Mouse (Mus musculus) ZHBTc4 (cell line): ENCODE measurements at regions not wholly inside any gene's neighbourhood (a gene's known extent, or its start where the extent isn't known, plus 50 kb on each side); places are given as distances from the start of the nearest gene placed in this dataset.
A peak's percentile ranks its signal among the peaks of the same experiment; 100 is the strongest.

ENCODE experiments used
- DNase-seq: peaks from one replicate; pipeline ENCODE4 v3.0.0-alpha.2; 2011; ENCODE audit warnings: low read depth, low spot score

DNA sequence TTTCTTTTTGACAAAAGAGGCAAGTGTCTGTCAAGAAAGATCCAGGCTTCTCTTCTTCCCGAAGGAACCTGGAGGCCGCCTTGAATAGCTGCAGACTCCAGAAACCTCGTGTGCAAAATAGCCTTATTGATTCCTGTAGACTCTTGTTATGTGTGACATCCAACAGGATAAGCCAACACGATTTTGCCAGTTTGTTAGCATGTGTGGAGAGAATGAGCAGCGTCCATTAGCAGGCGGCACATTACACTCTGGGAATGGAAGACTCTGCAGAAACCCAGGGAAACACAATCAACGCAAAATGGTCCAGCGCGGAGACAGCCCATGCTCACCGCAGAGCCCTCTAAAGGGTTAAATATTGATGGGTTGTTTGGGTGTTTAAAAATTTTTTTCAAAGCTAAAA is 1014.9 kb downstream of the Adgrl2 start:
- no peak for DNase-seq

DNA sequence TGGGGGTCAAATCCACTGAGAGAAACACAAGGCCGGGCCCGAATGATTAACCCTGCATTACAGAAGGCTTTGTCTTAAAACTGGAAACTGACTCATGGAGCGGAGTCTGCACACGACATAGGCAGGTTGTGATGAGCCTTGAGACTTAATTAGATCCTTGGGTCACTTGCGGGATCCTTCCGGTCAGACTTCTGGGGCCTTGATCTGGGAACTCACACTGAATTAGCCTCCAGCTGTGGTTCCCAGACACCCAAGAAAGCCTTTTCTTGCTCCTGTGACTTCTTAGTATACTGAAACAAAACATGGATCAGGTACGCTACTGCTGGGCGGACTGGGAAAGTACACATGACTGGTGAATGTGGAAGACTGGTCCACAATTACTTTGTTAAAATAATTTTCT is 1015.8 kb downstream of the Adgrl2 start:
- DNase-seq: no peak

DNA sequence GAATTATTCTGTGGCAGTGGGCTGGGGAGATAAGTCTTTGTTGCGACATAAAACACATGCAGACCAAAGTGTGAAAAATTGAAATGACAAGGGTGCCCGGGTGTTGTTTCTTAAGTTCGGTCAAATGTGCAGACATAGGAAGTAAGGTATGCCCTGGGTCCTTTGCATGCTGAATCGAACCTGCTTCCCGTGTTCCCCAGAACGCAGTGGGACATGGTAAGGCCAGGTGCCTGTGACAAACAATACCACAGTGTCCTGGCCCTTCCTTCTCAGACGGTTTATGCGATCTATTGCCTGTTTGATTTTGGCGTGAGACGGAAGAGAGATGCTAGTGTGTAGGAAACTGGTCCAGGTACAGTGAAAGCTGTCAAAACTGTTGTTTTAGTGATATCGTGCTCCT is 1022.1 kb downstream of the Adgrl2 start:
- no peak for DNase-seq

DNA sequence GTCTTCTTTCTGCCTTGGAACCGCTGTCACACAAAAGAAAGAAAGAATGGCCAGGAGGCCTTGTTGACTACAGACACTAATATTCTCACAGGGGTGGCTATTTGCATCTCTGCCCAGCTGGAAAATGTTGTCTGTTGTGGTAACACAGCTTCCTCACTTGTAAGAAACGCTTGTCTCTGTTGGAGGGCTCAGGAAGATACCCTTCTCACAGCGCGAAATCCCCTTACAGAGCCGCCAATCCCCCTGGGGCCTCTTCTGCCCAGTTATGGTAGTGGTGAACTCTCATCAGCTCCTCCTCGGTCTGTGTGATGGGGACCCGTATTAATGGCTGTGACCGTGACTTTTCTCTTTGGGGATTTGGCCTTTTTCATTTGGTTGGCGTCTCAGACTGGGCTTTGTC is 1022.5 kb downstream of the Adgrl2 start:
- DNase-seq: no peak

DNA sequence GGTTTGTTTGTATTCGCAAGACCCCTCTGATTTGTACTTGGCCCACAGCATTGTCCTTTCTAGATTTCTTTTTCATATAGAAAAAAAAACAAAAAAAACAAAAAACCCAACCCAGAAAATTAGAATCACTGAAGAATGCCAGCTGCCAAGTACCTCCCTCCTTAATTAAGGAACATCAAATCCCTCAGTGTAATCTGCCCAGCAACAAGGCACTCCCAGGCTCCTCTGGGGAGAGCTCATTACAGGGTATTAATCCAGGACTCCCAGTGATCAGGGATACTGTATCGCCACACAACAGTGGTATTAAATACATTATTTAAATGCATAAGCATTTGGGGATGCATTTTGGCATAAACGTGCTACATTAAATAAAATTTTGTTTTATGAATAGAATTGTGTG is 1023.1 kb downstream of the Adgrl2 start:
- no peak for DNase-seq

DNA sequence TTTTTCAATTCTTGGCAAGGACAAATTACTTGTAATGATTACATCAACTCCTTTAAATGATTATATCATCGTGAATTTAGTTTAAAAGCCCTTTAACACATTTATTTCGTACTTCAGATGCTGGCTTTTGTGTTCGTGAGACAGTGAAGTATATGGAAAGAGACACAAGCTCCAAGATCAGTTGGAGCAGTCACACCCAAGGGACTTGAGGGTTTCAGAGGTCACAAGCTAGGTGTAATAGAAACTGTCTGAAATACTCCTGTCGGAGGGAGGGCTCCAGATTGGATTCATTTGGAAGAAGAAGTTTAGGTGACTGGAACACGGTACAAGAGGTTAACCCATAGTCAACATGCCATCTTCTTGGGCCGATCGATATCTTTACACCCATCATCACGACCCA is 1023.5 kb downstream of the Adgrl2 start:
- DNase-seq: no peak

DNA sequence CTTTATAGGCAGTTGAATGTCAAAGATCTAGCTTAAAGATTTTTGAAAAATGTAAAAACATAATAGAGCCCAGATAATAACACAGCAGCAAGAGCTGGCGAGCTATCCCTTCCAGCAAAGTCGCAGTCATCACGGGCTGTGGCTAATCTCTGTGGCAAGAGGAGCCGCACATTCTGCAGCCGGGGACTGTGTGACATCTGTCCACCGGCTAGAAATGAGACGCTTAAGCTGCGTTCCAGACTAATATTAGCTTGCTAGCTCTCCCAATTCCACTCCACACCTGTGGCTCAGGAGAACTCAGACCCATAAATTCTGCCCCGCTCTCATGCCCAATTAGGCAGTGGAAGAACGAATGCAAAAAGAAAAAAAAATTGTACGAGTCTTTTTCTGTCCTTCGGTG is 1024.0 kb downstream of the Adgrl2 start:
- DNase-seq: no peak

DNA sequence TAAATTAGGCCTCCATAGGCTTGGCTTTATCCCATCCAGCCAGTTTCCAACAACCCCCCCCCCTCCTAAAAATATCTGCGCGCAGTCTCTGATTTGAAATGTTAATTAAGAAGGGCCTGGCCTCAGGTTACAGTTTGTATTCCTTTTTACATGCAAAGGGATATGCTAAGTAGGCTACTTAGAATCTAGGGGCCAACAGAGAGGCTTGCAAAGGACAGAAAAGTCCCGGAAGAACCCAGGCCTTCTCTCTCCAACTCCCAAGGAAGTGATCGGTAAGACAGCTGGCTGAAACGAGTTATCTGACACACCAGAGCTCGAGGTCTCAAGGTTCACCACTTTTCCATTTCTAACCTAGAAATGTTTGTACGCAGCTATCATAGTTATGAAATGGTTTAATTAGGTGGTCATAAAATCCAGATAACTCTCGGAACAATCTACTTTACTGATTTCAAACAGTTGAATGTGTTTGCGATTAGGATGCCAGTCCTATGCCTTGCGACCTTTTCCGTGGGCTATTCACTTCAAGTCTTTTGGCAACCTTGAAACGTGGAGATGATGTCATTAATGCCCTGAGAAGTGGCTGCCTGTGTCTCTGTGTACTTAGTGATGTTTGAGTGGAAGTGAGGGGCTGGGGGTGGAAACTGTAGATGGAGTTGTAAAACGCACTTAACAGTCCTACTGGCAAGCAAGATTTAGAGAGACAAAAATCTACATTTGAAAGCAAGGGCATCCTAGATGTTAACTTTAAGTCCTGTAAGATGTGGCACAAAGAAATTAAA is 1026.5 kb downstream of the Adgrl2 start:
- DNase-seq: peak; percentile 86

DNA sequence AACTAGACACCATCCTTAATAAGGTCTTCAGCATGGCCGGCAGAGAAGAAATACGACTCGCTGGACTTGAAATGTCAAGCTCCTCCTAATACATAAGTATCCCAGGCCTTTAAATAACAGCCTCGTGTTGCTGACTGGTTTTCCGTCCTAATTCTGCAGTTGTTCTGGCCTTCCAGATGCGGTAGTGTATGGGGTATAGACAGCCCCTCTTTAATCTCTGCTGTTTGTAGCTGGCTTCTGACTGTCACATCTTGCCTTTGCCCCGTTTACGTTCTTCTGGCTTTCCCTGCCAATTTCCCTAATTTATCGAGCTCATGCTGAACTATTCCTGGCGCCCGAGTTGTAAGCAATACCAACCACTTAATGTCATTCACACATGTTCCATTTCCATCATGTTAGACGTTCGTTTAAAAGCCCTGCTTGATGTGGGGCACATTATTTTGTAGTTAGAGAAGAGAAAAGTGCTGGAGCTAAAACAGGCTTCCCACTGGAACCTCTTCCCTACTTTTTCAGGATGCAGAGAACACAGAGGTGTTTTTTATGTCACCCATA is 1042.2 kb downstream of the Adgrl2 start:
- no peak for DNase-seq

DNA sequence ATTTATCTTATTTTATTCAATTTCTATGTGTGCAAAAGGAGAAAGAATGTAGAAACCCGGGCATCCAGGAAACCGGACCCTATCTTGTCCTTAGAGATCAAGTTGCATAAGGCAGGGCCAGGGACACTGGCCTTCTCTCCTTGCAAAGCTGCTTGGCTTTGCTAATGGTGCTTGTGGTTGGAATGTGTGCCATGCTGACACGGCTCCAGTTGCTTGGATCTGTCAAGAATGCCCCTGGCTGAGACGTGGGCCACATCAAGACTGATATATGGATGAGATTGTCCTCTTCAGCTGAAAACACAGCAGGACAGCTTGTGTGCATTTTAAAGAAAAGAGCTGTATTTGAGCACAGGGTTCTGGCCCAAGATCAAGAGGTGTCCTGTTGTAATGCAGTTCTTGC is 1047.0 kb downstream of the Adgrl2 start:
- no peak for DNase-seq

DNA sequence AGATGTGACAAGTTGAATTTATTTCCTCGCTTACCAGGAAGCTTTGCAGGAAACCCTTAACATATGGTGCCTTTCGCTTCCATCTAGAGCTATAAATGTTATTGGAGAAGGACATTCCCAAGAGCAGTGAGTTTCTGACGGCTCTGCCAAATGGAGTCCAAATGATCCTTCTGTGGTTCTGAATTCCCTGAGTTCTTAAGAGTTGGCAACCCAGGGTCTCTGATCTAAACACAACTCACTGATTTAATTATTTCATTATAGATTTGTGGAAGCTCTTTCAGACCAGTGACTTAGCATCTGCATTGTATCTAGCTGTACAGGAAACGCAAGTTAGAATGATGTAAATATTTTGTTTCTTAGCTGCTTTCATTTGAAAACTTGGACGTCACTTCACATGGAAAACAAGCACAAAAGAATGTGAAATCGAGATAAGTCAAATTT is 1059.5 kb downstream of the Adgrl2 start:
- no peak for DNase-seq

DNA sequence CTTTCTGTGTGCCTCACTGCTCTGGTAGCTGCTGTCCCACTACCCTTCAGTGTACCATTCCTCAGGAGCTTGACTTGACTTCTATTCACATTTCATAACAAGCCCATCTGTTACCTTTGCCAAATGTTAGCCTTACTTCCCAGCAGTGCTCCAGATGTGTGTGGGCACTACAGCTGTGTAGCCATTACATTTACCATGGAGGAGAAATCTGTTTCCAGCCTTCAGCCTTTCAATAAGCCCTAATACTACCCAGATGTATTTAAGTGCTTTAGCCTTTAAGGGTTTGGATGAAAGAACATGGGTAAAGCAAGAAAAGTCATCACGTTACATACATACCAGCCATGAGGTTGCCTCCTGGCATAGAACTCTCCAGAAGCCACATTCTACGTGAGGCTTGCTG is 1068.0 kb downstream of the Ttll7 start:
- DNase-seq: no peak

DNA sequence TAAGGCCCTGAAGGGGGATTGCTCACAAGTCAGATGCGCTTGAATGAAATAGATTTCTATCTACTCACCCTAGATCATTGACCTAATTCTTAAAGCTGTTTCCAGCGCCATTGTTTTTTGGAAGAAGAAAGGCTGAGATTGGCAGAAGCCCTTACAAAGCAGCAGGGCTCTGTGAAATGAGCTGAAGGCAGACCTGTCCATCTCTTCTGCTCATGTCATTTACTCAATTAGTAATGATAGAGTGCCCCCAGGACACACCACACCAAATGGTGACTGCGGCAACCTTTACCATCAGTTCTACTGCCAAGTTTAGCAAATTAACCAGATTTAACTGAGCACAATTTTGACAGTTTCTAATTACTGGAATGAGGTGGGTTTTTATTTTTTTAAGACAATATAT is 1067.5 kb downstream of the Ttll7 start:
- no peak for DNase-seq

DNA sequence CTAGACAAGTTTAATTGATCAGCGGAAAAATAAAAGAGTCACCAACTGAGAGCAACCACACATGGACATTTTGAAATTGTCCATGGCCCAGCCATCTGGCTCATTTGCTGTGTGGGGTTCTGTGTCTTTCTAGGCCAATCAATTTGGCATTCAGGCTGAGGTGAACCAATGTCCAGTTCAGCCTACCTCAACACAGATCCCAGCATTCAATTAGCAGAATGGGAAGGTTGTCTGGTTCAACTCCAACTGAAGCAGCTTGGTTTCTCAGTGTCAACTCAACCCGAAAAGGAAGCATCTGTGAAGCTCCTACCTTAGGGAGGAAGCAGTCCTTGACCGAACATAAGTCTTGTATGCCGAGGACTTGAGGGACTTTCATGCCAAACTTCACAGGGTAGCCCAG is 1067.0 kb downstream of the Ttll7 start:
- DNase-seq: no peak

DNA sequence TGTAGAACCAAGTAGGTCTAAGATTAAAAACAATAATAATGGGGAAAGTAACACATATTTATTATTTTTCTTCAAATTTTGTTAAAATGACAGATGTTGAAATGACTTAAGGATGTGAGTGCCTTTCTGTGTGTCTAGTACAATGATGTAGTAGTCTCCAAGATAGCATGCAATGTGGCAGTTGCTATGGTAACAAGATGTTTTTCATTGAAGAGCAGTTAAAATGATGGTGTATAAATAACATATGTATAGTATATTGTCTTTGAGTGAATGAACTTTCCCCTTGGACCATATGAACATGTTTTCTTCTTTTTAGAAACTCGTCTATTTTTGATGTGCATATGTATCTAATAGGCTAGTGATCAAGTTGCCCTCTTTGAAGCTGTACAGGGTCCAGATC is 1044.6 kb downstream of the Ttll7 start:
- DNase-seq: no peak

DNA sequence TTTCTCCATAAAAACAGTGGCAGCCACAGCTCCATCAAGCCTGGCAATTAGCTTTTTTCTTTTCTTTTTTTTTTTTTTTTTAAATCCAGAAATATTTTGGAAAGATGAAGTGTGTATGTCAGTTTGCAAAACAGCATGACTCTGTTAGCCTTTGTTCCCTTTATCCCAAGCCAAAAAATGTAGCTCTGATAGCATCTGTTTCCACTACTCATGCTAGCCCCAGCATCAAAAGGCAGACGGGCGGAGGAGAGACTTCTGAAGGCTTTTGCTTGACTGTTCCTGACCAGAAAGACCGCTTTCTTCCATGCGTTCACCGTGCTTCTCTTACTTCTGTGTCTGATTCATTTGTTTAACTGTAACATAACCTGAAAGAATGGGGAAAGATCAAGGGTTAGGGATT is 1039.5 kb downstream of the Ttll7 start:
- DNase-seq: no peak

DNA sequence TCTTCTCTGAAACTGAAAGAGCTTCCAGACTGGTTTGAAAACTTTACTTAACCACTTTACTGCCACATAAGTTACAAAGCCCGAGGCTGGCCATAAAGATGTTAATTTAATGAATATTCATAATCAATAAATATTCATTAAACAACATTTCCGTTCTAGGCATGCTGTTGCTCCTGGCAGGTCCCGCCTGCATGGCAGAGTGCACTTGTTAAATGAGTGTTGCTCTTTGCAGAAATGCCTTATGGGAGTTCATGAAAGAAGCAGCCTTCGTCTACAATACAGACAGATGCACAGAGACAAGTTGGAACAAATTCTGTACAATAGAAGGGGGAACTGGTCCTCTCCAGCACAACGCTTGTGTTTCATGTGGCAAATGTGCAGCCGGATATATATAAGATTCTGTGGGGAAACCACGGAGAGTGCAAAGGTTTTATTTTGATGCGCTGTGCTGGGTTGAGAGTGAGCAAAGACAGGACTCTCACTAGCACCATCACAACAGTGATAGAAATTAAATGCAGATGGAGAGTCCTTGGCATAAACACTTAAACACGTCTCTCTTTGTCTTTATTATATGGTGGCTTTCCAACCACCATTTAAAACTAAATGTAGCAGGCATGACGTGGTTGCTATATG is 1034.2 kb downstream of the Ttll7 start:
- DNase-seq: no peak

DNA sequence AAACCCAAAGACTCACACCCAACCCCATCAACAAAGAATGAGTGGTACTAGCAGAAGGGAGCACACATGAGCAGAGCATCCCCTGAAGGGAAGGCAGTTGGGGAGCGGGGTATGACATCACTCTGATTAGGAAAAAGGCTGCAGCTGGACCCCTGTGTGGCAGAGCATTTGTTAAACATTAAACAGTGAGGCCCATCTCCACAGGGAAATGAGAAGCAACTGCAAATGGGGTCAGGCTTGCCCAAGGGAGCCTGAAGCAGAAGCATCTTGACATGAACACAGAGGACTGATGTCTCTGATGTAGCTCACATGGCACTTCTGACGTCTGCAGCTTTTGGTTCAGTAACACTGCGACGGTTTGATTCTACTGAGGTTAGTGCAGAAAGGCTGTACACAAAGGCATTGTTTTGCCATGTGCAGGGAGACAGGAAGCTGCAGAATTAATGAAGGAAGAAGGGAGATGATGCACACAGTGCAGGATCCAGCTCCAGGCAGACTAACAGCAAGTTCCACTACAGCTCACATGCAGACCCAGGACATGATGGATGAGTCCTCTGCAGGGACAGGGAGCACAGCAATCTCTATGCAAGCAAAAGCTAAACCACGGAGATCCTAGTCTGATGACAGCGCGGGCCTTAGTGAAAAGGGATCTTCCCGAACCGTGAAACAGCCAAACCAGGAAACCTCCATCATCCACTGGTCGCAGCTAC is 1030.9 kb downstream of the Ttll7 start:
- DNase-seq: no peak

DNA sequence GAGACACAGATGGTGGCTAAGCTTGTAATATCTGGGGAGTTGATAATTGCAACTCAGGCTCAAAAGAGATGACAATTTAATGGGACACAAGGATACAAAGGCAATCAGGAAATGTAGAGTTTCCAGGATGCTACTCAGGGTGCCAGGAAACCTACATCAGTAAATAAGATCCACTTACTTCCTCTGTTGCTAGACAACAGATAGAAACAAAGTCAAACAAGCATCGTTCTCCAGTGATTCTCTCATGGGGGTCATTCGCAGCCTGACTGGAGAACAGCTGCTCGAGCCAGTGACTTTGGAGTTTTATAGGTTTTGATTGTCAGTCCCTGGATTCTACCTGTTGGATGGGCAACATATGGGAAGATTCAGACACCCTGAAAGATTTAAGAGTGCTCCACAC is 1026.5 kb downstream of the Ttll7 start:
- no peak for DNase-seq

DNA sequence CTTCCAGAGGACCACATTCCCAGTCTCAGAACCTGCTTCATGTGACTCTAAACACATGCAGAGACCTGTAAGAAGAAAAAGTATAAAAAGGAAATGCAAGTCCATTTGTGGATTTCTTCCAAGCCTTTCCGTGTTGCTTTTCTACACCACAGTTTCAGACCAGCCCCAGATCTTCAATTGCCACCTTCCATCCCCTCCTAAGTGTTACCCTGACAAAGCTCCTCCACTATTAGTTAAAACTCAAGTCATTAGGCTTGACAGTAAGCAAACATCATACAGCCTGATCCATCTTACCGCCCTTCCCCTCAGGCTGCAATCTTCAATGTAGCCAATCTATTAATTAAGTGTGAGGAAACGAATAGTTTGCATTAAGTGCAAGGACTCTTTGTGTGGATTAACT is 1016.1 kb downstream of the Ttll7 start:
- no peak for DNase-seq

DNA sequence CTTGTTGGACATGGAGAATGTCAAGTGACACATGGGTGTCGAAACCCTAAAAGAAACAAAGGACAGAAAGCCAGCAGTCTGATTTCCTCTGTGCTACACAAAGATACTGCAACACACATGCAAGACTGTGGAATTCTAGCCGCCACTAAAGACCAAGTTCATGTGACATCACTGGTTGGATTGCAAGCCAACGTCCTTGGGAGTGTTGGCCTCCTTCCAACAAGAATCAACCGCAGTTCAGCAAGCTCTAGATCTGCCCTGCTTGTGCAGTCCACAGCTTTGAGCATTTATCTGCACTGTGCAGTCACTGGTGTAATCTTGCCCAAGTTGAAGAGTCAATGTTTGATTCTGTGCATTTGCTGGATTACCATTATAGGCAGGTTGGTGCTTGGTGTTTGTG is 1001.2 kb downstream of the Ttll7 start:
- no peak for DNase-seq

DNA sequence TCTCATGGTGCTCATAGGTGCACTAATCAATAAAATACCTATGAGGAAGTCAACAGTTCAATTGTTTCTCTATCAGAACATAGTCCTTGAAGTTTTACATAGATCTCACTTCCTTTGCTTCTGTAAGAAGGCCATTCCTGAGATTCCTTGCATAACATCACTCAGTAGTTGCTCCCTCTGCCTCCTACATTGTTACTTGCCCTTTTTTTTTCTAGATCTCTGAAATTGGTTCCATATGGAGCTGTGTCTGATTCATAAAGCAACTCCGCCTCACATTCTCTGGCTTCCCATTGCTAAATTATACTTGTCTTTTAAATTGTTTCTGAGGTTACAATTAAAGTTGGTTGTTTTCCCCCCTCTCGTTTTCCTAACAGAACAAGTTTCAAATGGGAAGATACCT is 1000.7 kb downstream of the Ttll7 start:
- no peak for DNase-seq

DNA sequence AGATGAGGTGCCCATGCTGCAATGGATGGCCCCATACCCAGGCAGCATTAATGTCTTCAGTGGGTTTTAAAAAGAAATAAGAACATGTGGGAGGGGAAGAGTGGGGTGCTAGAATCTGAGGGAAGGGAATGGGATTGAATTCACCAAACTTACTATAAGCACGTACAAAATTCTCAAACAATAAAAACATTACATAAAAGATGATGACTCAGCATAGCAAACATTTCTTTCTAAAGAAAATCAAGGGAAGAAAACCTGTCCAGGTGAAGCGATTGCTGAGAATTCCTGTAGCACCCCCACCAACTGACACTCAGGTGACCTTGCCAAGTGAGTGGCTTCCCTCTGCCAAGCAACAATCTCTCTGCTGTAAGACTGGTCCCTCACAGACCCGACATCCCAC is 989.2 kb downstream of the Ttll7 start:
- DNase-seq: no peak
